Mouse (Mus musculus) colon, adult 2 months (tissue): ENCODE data around the gene Tmem42. TPM values are rescaled to one million over a fixed set of nuclear protein-coding genes. Genes with fewer than 3 reads are reported as not detected.

Experiments used
- polyA plus RNA-seq: library from polyadenylated mRNA; depleted of rRNA; stranded (reverse); fragments of >200 nt; gene quantifications from 2 replicates; pipeline ENCODE4 v1.2.3, GENCODE M21; 2012; rRNA removed

Tmem42 gene
- 12.4 and 20.1 TPM in 2 replicates for polyA plus RNA-seq

GRCm38 (mm10) chr9:123020995-123021631 is at the start of gene Tmem42:
Gene Tmem42, plus strand, starts transcription at chr9:123021326.

GRCm38 (mm10) chr9:123034426-123034825 is 13.3 kb downstream of the Tmem42 start, which contains the start of gene Tgm4:
Gene Tgm4, plus strand, starts transcription at chr9:123034726.

Other genes starting within 250 kb of the Tmem42 start
- gene Tcaim, start 215.8 kb upstream of the Tmem42 start, polyA plus RNA-seq, result 1.5 and 2.2 TPM in 2 replicates
- not detected in 2 replicates for gene Gm35549, start 177.3 kb upstream of the Tmem42 start, polyA plus RNA-seq
- 13.3 and 14.7 TPM in 2 replicates for gene Zfp445, start 155.3 kb upstream of the Tmem42 start, polyA plus RNA-seq
- gene Zkscan7, start 135.6 kb upstream of the Tmem42 start, polyA plus RNA-seq, result 3.0 and 3.2 TPM in 2 replicates
- 0.42 and 0.45 TPM in 2 replicates for gene Zfp105, start 98.3 kb upstream of the Tmem42 start, polyA plus RNA-seq
- gene 1110059G10Rik, start 70.3 kb upstream of the Tmem42 start, polyA plus RNA-seq, result 1.5 and 1.9 TPM in 2 replicates
- gene Kif15, start 70.3 kb upstream of the Tmem42 start, polyA plus RNA-seq, result 1.7 and 3.0 TPM in 2 replicates
- 0.06 TPM in 1 of 2 replicates, not detected in the other for gene Tgm4, start 13.4 kb downstream of the Tmem42 start, polyA plus RNA-seq
- gene Zdhhc3, start 91.9 kb downstream of the Tmem42 start, polyA plus RNA-seq, result 162 and 307 TPM in 2 replicates
- 14.6 and 16.3 TPM in 2 replicates for gene Exosc7, start 91.9 kb downstream of the Tmem42 start, polyA plus RNA-seq
- gene Clec3b, start 129.6 kb downstream of the Tmem42 start, polyA plus RNA-seq, result 131 and 140 TPM in 2 replicates
- 29.7 and 31.2 TPM in 2 replicates for gene Cdcp1, start 194.7 kb downstream of the Tmem42 start, polyA plus RNA-seq
- 49.6 and 53.5 TPM in 2 replicates for gene Tmem158, start 239.4 kb downstream of the Tmem42 start, polyA plus RNA-seq